Comparison of ENCODE assay signal across 27 mouse cellular contexts in the genomic region with DNA sequence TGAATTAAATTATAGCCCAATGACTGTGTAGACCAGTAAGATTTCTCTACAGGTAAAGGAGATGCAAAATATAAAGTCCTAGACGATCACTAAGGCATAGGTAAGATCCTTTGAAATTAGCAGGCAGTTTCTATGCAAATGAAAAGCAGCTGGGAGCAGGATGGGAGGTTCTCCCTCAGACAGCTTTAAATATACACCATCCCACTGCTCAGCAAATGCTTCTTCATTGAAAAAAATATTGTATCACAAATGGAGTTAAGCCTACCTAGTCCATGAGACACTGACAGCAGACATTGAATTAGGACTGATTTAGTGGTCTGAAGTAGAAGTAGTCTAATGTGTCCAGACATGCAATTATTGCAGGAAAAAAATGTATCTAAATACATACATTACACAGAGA.
DNase-seq lines count a peak whose midpoint lies in the region; ATAC-seq and TF ChIP-seq lines count a peak whose summit lies in the region.
"Had no signal": no experiment of that assay in that cellular context is flagged by ENCODE, and none has a peak within 500 bp of the region (broad histone marks: within the 10 kb centered on the region; RNA-seq: fewer than 3 reads in every experiment).

No protein-coding gene starts in this region.

- H3K4me2 ChIP-seq in midbrain, embryonic 13.5 days (replicated peaks), result no peak overlapping the region
- no peak overlapping the region for H3K4me2 ChIP-seq in midbrain, postnatal 0 days (ENCODE audit: low read depth, low read length, poor library complexity, severe bottlenecking)
- H3K4me2 ChIP-seq in forebrain, embryonic 14.5 days (ENCODE audit: low read length), result no peak overlapping the region
- H3K4me2 ChIP-seq: embryonic facial prominence, embryonic 13.5 days; heart, embryonic 15.5 days; hindbrain, embryonic 12.5 days; limb, embryonic 12.5 days; lung, embryonic 15.5 days had no signal

- ATAC-seq in frontal cortex, adult (ENCODE audit: low TSS enrichment), result peak; percentile 69
- no peak for ATAC-seq in midbrain, embryonic 13.5 days
- no peak for ATAC-seq in midbrain, postnatal 0 days (ENCODE audit: low FRiP score)
- ATAC-seq in forebrain, embryonic 14.5 days, result peak; percentile 35
- ATAC-seq: CD4-positive, CD25-positive, alpha-beta regulatory T cell, adult 4 months; inflammation-experienced regulatory T-cells, adult 6 months had no signal

- peaks cover 46% of the 10 kb centered on the region for H3K4me1 ChIP-seq in midbrain, embryonic 13.5 days (replicated peaks)
- 0 out of 2 replicates have a peak, but pooled peaks cover 6% of the 10 kb centered on the region for H3K4me1 ChIP-seq in midbrain, postnatal 0 days (ENCODE audit: insufficient read depth, low read length)
- peaks cover 17% of the 10 kb centered on the region for H3K4me1 ChIP-seq in forebrain, embryonic 14.5 days (ENCODE audit: control insufficient read depth, insufficient read depth, low read length)
- H3K4me1 ChIP-seq: heart, embryonic 10.5 days; heart, embryonic 15.5 days had no signal

- no peaks in the 10 kb centered on the region for H3K27me3 ChIP-seq in midbrain, embryonic 13.5 days
- H3K27me3 ChIP-seq in midbrain, postnatal 0 days (ENCODE audit: insufficient read depth, low read length), result no peaks in the 10 kb centered on the region
- peaks cover 6% of the 10 kb centered on the region; the same call in 1 of the 2 replicates for H3K27me3 ChIP-seq in forebrain, embryonic 14.5 days (replicated peaks; ENCODE audit: control insufficient read depth, insufficient read depth, low read length)
- H3K27me3 ChIP-seq: embryonic facial prominence, embryonic 13.5 days; heart, embryonic 15.5 days; hindbrain, embryonic 12.5 days; limb, embryonic 12.5 days; lung, embryonic 15.5 days had no signal

- H3K27ac ChIP-seq in midbrain, embryonic 13.5 days, result peak overlapping the region; percentile 35; the same call in 1 of the 2 replicates
- no peak overlapping the region for H3K27ac ChIP-seq in midbrain, postnatal 0 days (ENCODE audit: low read depth, low read length)
- H3K27ac ChIP-seq in forebrain, embryonic 14.5 days (ENCODE audit: low read depth, low read length), result no peak overlapping the region
- H3K27ac ChIP-seq: embryonic facial prominence, embryonic 13.5 days; heart, embryonic 10.5 days; heart, embryonic 15.5 days; hindbrain, embryonic 12.5 days; limb, embryonic 12.5 days; lung, embryonic 15.5 days had no signal

- TF ChIP-seq CTCF in midbrain, postnatal 0 days (IDR thresholded peaks at IDR 0.05), result no peak

- DNase-seq in frontal cortex, postnatal 10 days (ENCODE audit: low spot score in 2 of 2), result no peak
- no peak for DNase-seq in midbrain, postnatal 0 days (ENCODE audit: low spot score)
- peak; percentile 36 for DNase-seq in brain, adult 2 months (ENCODE audit: low read depth, low spot score)
- DNase-seq in forebrain, embryonic 14.5 days (ENCODE audit: low spot score), result peak; percentile 28
- no peak for DNase-seq in thymus, postnatal 0 days (ENCODE audit: low spot score)
- DNase-seq: adrenal gland, postnatal 14 days; cerebellum, adult 18-20 months; cerebellum, postnatal 10 days; gastrocnemius, postnatal 25 days; heart, adult 11 months; kidney, adult 11 months; kidney, postnatal 14 days; layer of hippocampus, adult 9-11 months; right cerebral cortex, adult 18-20 months; right cerebral cortex, postnatal 4 days; thymus, adult 2 months; thymus, postnatal 4 days had no signal

- H3K9ac ChIP-seq in midbrain, embryonic 13.5 days (replicated peaks), result no peak overlapping the region
- H3K9ac ChIP-seq in midbrain, postnatal 0 days (replicated peaks; ENCODE audit: low read length, poor library complexity, severe bottlenecking), result no peak overlapping the region
- no peak overlapping the region for H3K9ac ChIP-seq in forebrain, embryonic 14.5 days (ENCODE audit: low read length)
- H3K9ac ChIP-seq: embryonic facial prominence, embryonic 13.5 days; heart, embryonic 15.5 days; hindbrain, embryonic 12.5 days; limb, embryonic 12.5 days; lung, embryonic 15.5 days had no signal

- no peaks in the 10 kb centered on the region for H3K9me3 ChIP-seq in midbrain, embryonic 13.5 days
- H3K9me3 ChIP-seq in midbrain, postnatal 0 days (ENCODE audit: low read length), result no peaks in the 10 kb centered on the region
- no peaks in the 10 kb centered on the region for H3K9me3 ChIP-seq in forebrain, embryonic 14.5 days (replicated peaks; ENCODE audit: control insufficient read depth, low read length)
- H3K9me3 ChIP-seq: embryonic facial prominence, embryonic 13.5 days; heart, embryonic 10.5 days; heart, embryonic 15.5 days; hindbrain, embryonic 12.5 days; limb, embryonic 12.5 days; lung, embryonic 15.5 days had no signal

- 32% methylated on average over 1 of the region's 1 CpGs for WGBS in midbrain, embryonic 13.5 days
- 32% methylated on average over 1 of the region's 1 CpGs for WGBS in midbrain, postnatal 0 days
- 6% methylated on average over 1 of the region's 1 CpGs for WGBS in forebrain, embryonic 14.5 days

- no peak overlapping the region for H3K4me3 ChIP-seq in midbrain, embryonic 13.5 days (replicated peaks)
- no peak overlapping the region for H3K4me3 ChIP-seq in midbrain, postnatal 0 days (ENCODE audit: low read depth, low read length)
- no peak overlapping the region for H3K4me3 ChIP-seq in forebrain, embryonic 14.5 days (ENCODE audit: low read depth, low read length)
- H3K4me3 ChIP-seq: embryonic facial prominence, embryonic 13.5 days; heart, embryonic 10.5 days; heart, embryonic 15.5 days; hindbrain, embryonic 12.5 days; limb, embryonic 12.5 days; lung, embryonic 15.5 days had no signal

- no peaks in the 10 kb centered on the region for H3K36me3 ChIP-seq in midbrain, embryonic 13.5 days
- H3K36me3 ChIP-seq in midbrain, postnatal 0 days (ENCODE audit: insufficient read depth, low read length), result no peaks in the 10 kb centered on the region
- no peaks in the 10 kb centered on the region for H3K36me3 ChIP-seq in forebrain, embryonic 14.5 days (ENCODE audit: control insufficient read depth, insufficient read depth, low read length)
- H3K36me3 ChIP-seq: embryonic facial prominence, embryonic 13.5 days; heart, embryonic 10.5 days; heart, embryonic 15.5 days; hindbrain, embryonic 12.5 days; limb, embryonic 12.5 days; lung, embryonic 15.5 days had no signal

Comparison
In these comparisons a context has a peak if more than half of its experiments do, and no peak if none do; other contexts are left out.
1. ATAC-seq: peak in frontal cortex, adult (single experiment) and forebrain, embryonic 14.5 days (single experiment); none in midbrain, embryonic 13.5 days (single experiment) and midbrain, postnatal 0 days (single experiment).
2. DNase-seq: peak in brain, adult 2 months (single experiment) and forebrain, embryonic 14.5 days (single experiment); none in frontal cortex, postnatal 10 days (0 of 2), midbrain, postnatal 0 days (single experiment) and thymus, postnatal 0 days (single experiment).